Mouse (Mus musculus) liver, adult 2 months (tissue): Measurements from ENCODE around the gene Fam83d.
A peak's percentile ranks its signal among the peaks of the same experiment; 100 is the strongest.

Experiments
- CTCF ChIP-seq: fragments of 200-500 bp; IDR thresholded peaks from 2 replicates; pipeline ENCODE4 v1.5.1; 2011; ENCODE audit warnings: low read depth, low read length, control low read depth
- POLR2A ChIP-seq: fragments of 200-500 bp; IDR thresholded peaks from 2 replicates; pipeline ENCODE4 v1.6.1; 2011; ENCODE audit warnings: low read length, control low read depth; ENCODE audit not compliant: insufficient read depth; ENCODE audit errors: extremely low read depth

GRCm38 (mm10) chr2:158745049-158745482 lies 22.8 kb upstream of the Fam83d start:
- TF ChIP-seq POLR2A (no peak), CTCF (peak; percentile 36; the same call in 1 of the 2 replicates)
